Mouse (Mus musculus) heart, embryonic 13.5 days (tissue): ENCODE results near the gene Nol12. TPM values are rescaled to one million over a fixed set of nuclear protein-coding genes. Genes with fewer than 3 reads are reported as not detected.
A peak's percentile ranks its signal among the peaks of the same experiment; 100 is the strongest.

Source experiments
- ATAC-seq: fragments of 200-750 bp; cut with Nextera tagmentation; 2 replicates; pipeline ENCODE4 v1.8.0; 2017; ENCODE audit warnings: moderate TSS enrichment; ENCODE audit not compliant: insufficient number of reproducible peaks, low FRiP score, low TSS enrichment; ENCODE audit errors: extremely low read depth
- H3K27ac ChIP-seq: fragments of 300-500 bp; sonication (generic); replicated peaks from 2 replicates; pipeline ENCODE4 v1.5.1; 2015; ENCODE audit warnings: moderate library complexity, mild to moderate bottlenecking, inconsistent platforms
- H3K27me3 ChIP-seq: fragments of 300-500 bp; sonication (generic); replicated peaks from 2 replicates; pipeline ENCODE4 v1.6.1; 2015; ENCODE audit warnings: mild to moderate bottlenecking, inconsistent platforms
- H3K36me3 ChIP-seq: fragments of 300-500 bp; sonication (generic); 2 replicates; pipeline ENCODE4 v1.6.1; 2015; ENCODE audit warnings: mild to moderate bottlenecking, inconsistent platforms
- H3K4me1 ChIP-seq: fragments of 300-500 bp; sonication (generic); 2 replicates; pipeline ENCODE4 v1.6.1; 2015; ENCODE audit warnings: inconsistent platforms
- H3K4me2 ChIP-seq: fragments of 300-500 bp; sonication (generic); 2 replicates; pipeline ENCODE4 v1.6.1; 2015; ENCODE audit warnings: inconsistent platforms, mild to moderate bottlenecking, moderate library complexity
- H3K4me3 ChIP-seq: fragments of 300-500 bp; sonication (generic); 2 replicates; pipeline ENCODE4 v1.5.1; 2015; ENCODE audit warnings: moderate library complexity, mild to moderate bottlenecking, inconsistent platforms
- H3K9ac ChIP-seq: fragments of 300-500 bp; sonication (generic); 2 replicates; pipeline ENCODE4 v1.6.1; 2015; ENCODE audit warnings: inconsistent platforms, mild to moderate bottlenecking, moderate library complexity
- H3K9me3 ChIP-seq: fragments of 300-500 bp; sonication (generic); 2 replicates; pipeline ENCODE4 v1.6.1; 2016; ENCODE audit warnings: inconsistent platforms
- WGBS: fragments of 180-500 bp; shearing (Covaris S2); methylation state at CpG from one replicate; pipeline ENCODE4 v1.1.7; 2015; ENCODE audit warnings: mixed read lengths; 5-methylcytosine and 5-hydroxymethylcytosine counted together
- polyA plus RNA-seq: library from polyadenylated mRNA; unstranded; fragments of >200 nt; fragmentation: Nextera tagmentation; extraction: Ambion mirVana; gene quantifications from 2 replicates; pipeline ENCODE4 v1.2.1, GENCODE M21; 2015

Nol12 gene
- polyA plus RNA-seq, 1 experiment from 2014 or later = 42.9 TPM

GRCm38 (mm10) chr15:78930192-78930706 is 4.5 kb upstream of the Nol12 start:
- Histone ChIP-seq H3K9me3 (no peaks in the 10 kb centered on the region), H3K27me3 (no peaks in the 10 kb centered on the region), H3K4me1 (peaks cover 46% of the 10 kb centered on the region), H3K4me3 (no peak overlapping the region), H3K9ac (no peak overlapping the region), H3K36me3 (peaks cover 19% of the 10 kb centered on the region), H3K27ac (no peak overlapping the region), H3K4me2 (no peak overlapping the region)
- 83% methylated on average over 6 of the region's 6 CpGs for WGBS
- ATAC-seq = no peak

GRCm38 (mm10) chr15:78930801-78931426 is 3.8 kb upstream of the Nol12 start:
- Histone ChIP-seq H3K4me1 (peaks cover 45% of the 10 kb centered on the region), H3K36me3 (peaks cover 19% of the 10 kb centered on the region), H3K27me3 (no peaks in the 10 kb centered on the region), H3K9ac (no peak overlapping the region), H3K4me2 (no peak overlapping the region), H3K4me3 (no peak overlapping the region), H3K27ac (peak overlapping the region; percentile 25; the same call in 1 of the 2 replicates), H3K9me3 (no peaks in the 10 kb centered on the region)
- ATAC-seq = no peak
- WGBS = 77% methylated on average over 7 of the region's 7 CpGs

- no peaks in the 10 kb centered on the region for H3K27me3 ChIP-seq
- peak overlapping the region; percentile 25; the same call in 1 of the 2 replicates for H3K27ac ChIP-seq
Measured at GRCm38 (mm10) chr15:78931577-78931976, 3.2 kb upstream of the Nol12 start.

GRCm38 (mm10) chr15:78936403-78936802 is 1.7 kb downstream of the Nol12 start:
- H3K9ac ChIP-seq = no peak overlapping the region
- 76% methylated on average over 12 of the region's 12 CpGs for WGBS
- peak overlapping the region; percentile 5; the same call in 1 of the 2 replicates for H3K4me3 ChIP-seq
- no peak for ATAC-seq
- no peaks in the 10 kb centered on the region for H3K9me3 ChIP-seq
- H3K27ac ChIP-seq = no peak overlapping the region
- H3K36me3 ChIP-seq = peaks cover 51% of the 10 kb centered on the region
- peaks cover 20% of the 10 kb centered on the region for H3K4me1 ChIP-seq
- no peaks in the 10 kb centered on the region for H3K27me3 ChIP-seq
- peak overlapping the region; percentile 83 for H3K4me2 ChIP-seq

More at GRCm38 (mm10) chr15:78931577-78931976, 3.2 kb upstream of the Nol12 start:
- Histone ChIP-seq H3K36me3 (peaks cover 22% of the 10 kb centered on the region), H3K9ac (no peak overlapping the region), H3K4me2 (no peak overlapping the region), H3K9me3 (no peaks in the 10 kb centered on the region), H3K4me1 (peaks cover 45% of the 10 kb centered on the region), H3K4me3 (no peak overlapping the region)
- ATAC-seq = no peak
- WGBS = 15% methylated on average over 3 of the region's 3 CpGs

GRCm38 (mm10) chr15:78937311-78937710 is 2.6 kb downstream of the Nol12 start:
- Histone ChIP-seq H3K4me1 (peaks cover 20% of the 10 kb centered on the region), H3K27me3 (no peaks in the 10 kb centered on the region), H3K9ac (no peak overlapping the region), H3K36me3 (peaks cover 57% of the 10 kb centered on the region), H3K4me3 (no peak overlapping the region), H3K9me3 (no peaks in the 10 kb centered on the region), H3K4me2 (no peak overlapping the region), H3K27ac (no peak overlapping the region)
- WGBS = 87% methylated on average over 10 of the region's 10 CpGs
- ATAC-seq = no peak

- no peak overlapping the region for H3K27ac ChIP-seq
- H3K9me3 ChIP-seq = no peaks in the 10 kb centered on the region
- 82% methylated on average over 2 of the region's 2 CpGs for WGBS
- peaks cover 25% of the 10 kb centered on the region for H3K4me1 ChIP-seq
- H3K4me3 ChIP-seq = no peak overlapping the region
- ATAC-seq = no peak
- H3K27me3 ChIP-seq = no peaks in the 10 kb centered on the region
- no peak overlapping the region for H3K4me2 ChIP-seq
- peaks cover 57% of the 10 kb centered on the region for H3K36me3 ChIP-seq
- no peak overlapping the region for H3K9ac ChIP-seq
Measured at GRCm38 (mm10) chr15:78937963-78938362, 3.2 kb downstream of the Nol12 start.

- H3K9ac ChIP-seq = no peak overlapping the region
- WGBS = 87% methylated on average over 13 of the region's 13 CpGs
- H3K4me3 ChIP-seq = no peak overlapping the region
- H3K4me1 ChIP-seq = peaks cover 23% of the 10 kb centered on the region
- peaks cover 2% of the 10 kb centered on the region; the same call in 1 of the 2 replicates for H3K9me3 ChIP-seq
- H3K27ac ChIP-seq = no peak overlapping the region
- peaks cover 57% of the 10 kb centered on the region for H3K36me3 ChIP-seq
- ATAC-seq = no peak
- H3K4me2 ChIP-seq = no peak overlapping the region
- no peaks in the 10 kb centered on the region for H3K27me3 ChIP-seq
Measured at GRCm38 (mm10) chr15:78940325-78940724, 5.6 kb downstream of the Nol12 start.

GRCm38 (mm10) chr15:78942663-78943062 is 7.9 kb downstream of the Nol12 start:
- Histone ChIP-seq H3K9ac (peak overlapping the region; percentile 81), H3K4me2 (peak overlapping the region; percentile 73), H3K27me3 (peaks cover 21% of the 10 kb centered on the region), H3K27ac (no peak overlapping the region; the same call in 1 of the 2 replicates), H3K36me3 (peaks cover 43% of the 10 kb centered on the region), H3K4me1 (peaks cover 13% of the 10 kb centered on the region), H3K9me3 (peaks cover 2% of the 10 kb centered on the region; the same call in 1 of the 2 replicates), H3K4me3 (peak overlapping the region; percentile 51)
- 0% methylated on average over 9 of the region's 9 CpGs for WGBS
- no peak for ATAC-seq

GRCm38 (mm10) chr15:78946232-78946631 is 11.5 kb downstream of the Nol12 start:
- no peak overlapping the region for H3K9ac ChIP-seq
- peaks cover 24% of the 10 kb centered on the region for H3K4me1 ChIP-seq
- H3K27ac ChIP-seq = no peak overlapping the region
- no peak overlapping the region for H3K4me3 ChIP-seq
- peaks cover 2% of the 10 kb centered on the region; the same call in 1 of the 2 replicates for H3K9me3 ChIP-seq
- H3K4me2 ChIP-seq = no peak overlapping the region
- WGBS = 70% methylated on average over 7 of the region's 7 CpGs
- ATAC-seq = no peak
- peaks cover 32% of the 10 kb centered on the region for H3K27me3 ChIP-seq
- H3K36me3 ChIP-seq = peaks cover 7% of the 10 kb centered on the region

- ATAC-seq = peak; percentile 92
- H3K36me3 ChIP-seq = no peaks in the 10 kb centered on the region
- no peak within 1 kb of the TSS for H3K27ac ChIP-seq
- peak within 1 kb of the TSS; percentile 79 for H3K9ac ChIP-seq
- peaks cover 20% of the 10 kb centered on the region for H3K4me1 ChIP-seq
- H3K9me3 ChIP-seq = peaks cover 2% of the 10 kb centered on the region; the same call in 1 of the 2 replicates
- under 1% methylated on average over 24 of the region's 24 CpGs for WGBS
- peak within 1 kb of the TSS; percentile 81 for H3K4me2 ChIP-seq
- peak within 1 kb of the TSS; percentile 57 for H3K4me3 ChIP-seq
- peaks cover 32% of the 10 kb centered on the region for H3K27me3 ChIP-seq
Measured at GRCm38 (mm10) chr15:78947657-78948056, 12.9 kb downstream of the Nol12 start, which contains the start of gene Triobp. Gene Triobp, plus strand, starts transcription at chr15:78947724.

GRCm38 (mm10) chr15:78948152-78948725 is 13.5 kb downstream of the Nol12 start:
- H3K4me1 ChIP-seq = peaks cover 15% of the 10 kb centered on the region
- no peak for ATAC-seq
- H3K27me3 ChIP-seq = peaks cover 32% of the 10 kb centered on the region
- H3K27ac ChIP-seq = no peak overlapping the region
- H3K9ac ChIP-seq = peak overlapping the region; percentile 79
- H3K36me3 ChIP-seq = no peaks in the 10 kb centered on the region
- H3K4me2 ChIP-seq = peak overlapping the region; percentile 81
- WGBS = 7% methylated on average over 11 of the region's 11 CpGs
- peak overlapping the region; percentile 57 for H3K4me3 ChIP-seq
- peaks cover 2% of the 10 kb centered on the region; the same call in 1 of the 2 replicates for H3K9me3 ChIP-seq
